Mouse (Mus musculus) kidney, postnatal 25 days (tissue): ENCODE data around the gene Ppp4c.

Experiments used
- DNase-seq, 2 experiments: peaks; one replicate each; pipeline ENCODE4 v3.0.0; 2021; ENCODE audit warnings: mixed read lengths in 2 of 2

Gene Ppp4c

GRCm38 (mm10) chr7:126749582-126750343 lies 42.5 kb downstream of the Ppp4c start:
- DNase-seq = no peak

- no peak for DNase-seq
Measured at GRCm38 (mm10) chr7:126748824-126749223, 43.5 kb downstream of the Ppp4c start.

GRCm38 (mm10) chr7:126746798-126747197 lies 45.5 kb downstream of the Ppp4c start:
- DNase-seq = no peak

GRCm38 (mm10) chr7:126746066-126746465 lies 46.2 kb downstream of the Ppp4c start:
- no peak for DNase-seq

- DNase-seq = no peak
Measured at GRCm38 (mm10) chr7:126741964-126742482, 50.3 kb downstream of the Ppp4c start.

- no peak for DNase-seq
Measured at GRCm38 (mm10) chr7:126741452-126741851, 50.8 kb downstream of the Ppp4c start.

- DNase-seq = no peak
Measured at GRCm38 (mm10) chr7:126740977-126741376, 51.3 kb downstream of the Ppp4c start.

GRCm38 (mm10) chr7:126740132-126740735 lies 52.1 kb downstream of the Ppp4c start:
- DNase-seq = no peak

- DNase-seq = no peak
Measured at GRCm38 (mm10) chr7:126739551-126739950, 52.7 kb downstream of the Ppp4c start.

- no peak for DNase-seq
Measured at GRCm38 (mm10) chr7:126736122-126736521, 56.2 kb downstream of the Ppp4c start.
